ENCODE assay signal across 25 mouse cellular contexts in genomic region chr2:138236149-138236548, GRCm38 (mm10).
"Had no signal": no experiment of that assay in that cellular context is flagged by ENCODE, and none has a peak within 500 bp of the region (broad histone marks: within the 10 kb centered on the region; RNA-seq: fewer than 3 reads in every experiment).

No protein-coding gene starts in this region.

- H3K27ac ChIP-seq: heart, adult 2 months; heart, embryonic 10.5 days; hindbrain, embryonic 13.5 days; hindbrain, embryonic 15.5 days; hindbrain, postnatal 0 days; kidney, embryonic 15.5 days; kidney, postnatal 0 days; limb, embryonic 13.5 days; limb, embryonic 15.5 days had no signal

- H3K27me3 ChIP-seq: heart, embryonic 12.5 days; hindbrain, embryonic 13.5 days; hindbrain, embryonic 15.5 days; kidney, embryonic 15.5 days; limb, embryonic 13.5 days; limb, embryonic 15.5 days had no signal

- H3K4me1 ChIP-seq: hindbrain, embryonic 13.5 days; hindbrain, embryonic 15.5 days; kidney, embryonic 15.5 days; limb, embryonic 13.5 days; limb, embryonic 15.5 days had no signal

- H3K9me3 ChIP-seq: heart, embryonic 10.5 days; heart, embryonic 12.5 days; hindbrain, embryonic 13.5 days; hindbrain, embryonic 15.5 days; kidney, embryonic 15.5 days; limb, embryonic 13.5 days; limb, embryonic 15.5 days had no signal

- ATAC-seq: forebrain, postnatal 0 days; hindbrain, postnatal 0 days; intestine, embryonic 16.5 days had no signal

- H3K4me2 ChIP-seq: heart, embryonic 12.5 days; hindbrain, embryonic 13.5 days; hindbrain, embryonic 15.5 days; kidney, embryonic 15.5 days; limb, embryonic 13.5 days; limb, embryonic 15.5 days had no signal

- DNase-seq: forebrain, postnatal 0 days; gastrocnemius, postnatal 14 days; gastrocnemius, postnatal 36 days; heart, adult 11 months; heart, adult 2 months; heart, postnatal 14 days; heart, postnatal 36 days; kidney, adult 11 months; kidney, adult 2 months; kidney, adult 9 months; kidney, postnatal 14 days; kidney, postnatal 36 days; layer of hippocampus, adult 9-11 months; layer of hippocampus, postnatal 36 days; left cerebral cortex, postnatal 4 days had no signal

- H3K9ac ChIP-seq: forebrain, postnatal 0 days; heart, embryonic 12.5 days; hindbrain, embryonic 13.5 days; hindbrain, embryonic 15.5 days; kidney, embryonic 15.5 days; limb, embryonic 13.5 days; limb, embryonic 15.5 days had no signal

- H3K4me3 ChIP-seq: heart, adult 2 months; heart, embryonic 10.5 days; heart, embryonic 12.5 days; hindbrain, embryonic 13.5 days; hindbrain, embryonic 15.5 days; kidney, embryonic 15.5 days; limb, embryonic 13.5 days; limb, embryonic 15.5 days had no signal

- H3K36me3 ChIP-seq: heart, embryonic 10.5 days; heart, embryonic 12.5 days; hindbrain, embryonic 13.5 days; hindbrain, embryonic 15.5 days; kidney, embryonic 15.5 days; limb, embryonic 13.5 days; limb, embryonic 15.5 days had no signal
